Mouse (Mus musculus) midbrain, embryonic 16.5 days (tissue): ENCODE data around the gene Zcchc8. TPM values are rescaled to one million over a fixed set of nuclear protein-coding genes. Genes with fewer than 3 reads are reported as not detected.
"Not testable (repeated sequence)": the region's sequence is repeated elsewhere in the genome, so short reads cannot be mapped to it uniquely, and the experiment has no call there.

Experiments used
- ATAC-seq: fragments of 200-750 bp; cut with Nextera tagmentation; 2 replicates; pipeline ENCODE4 v1.8.0; 2017; ENCODE audit warnings: moderate TSS enrichment
- H3K27ac ChIP-seq: fragments of 300-500 bp; sonication (generic); 2 replicates; pipeline ENCODE4 v1.5.1; 2014; ENCODE audit warnings: mild to moderate bottlenecking, low read length, mixed read lengths
- H3K27me3 ChIP-seq: fragments of 300-500 bp; sonication (generic); 2 replicates; pipeline ENCODE4 v1.6.1; 2014; ENCODE audit warnings: low read depth, low read length, mixed read lengths; ENCODE audit not compliant: control insufficient read depth, insufficient read depth
- H3K36me3 ChIP-seq: fragments of 300-500 bp; sonication (generic); 2 replicates; pipeline ENCODE4 v1.6.1; 2014; ENCODE audit warnings: mild to moderate bottlenecking, low read length, moderate library complexity, mixed read lengths; ENCODE audit not compliant: control insufficient read depth, insufficient read depth
- H3K4me1 ChIP-seq: fragments of 300-500 bp; sonication (generic); 2 replicates; pipeline ENCODE4 v1.6.1; 2014; ENCODE audit warnings: mild to moderate bottlenecking, low read length, mixed read lengths; ENCODE audit not compliant: control insufficient read depth, insufficient read depth
- H3K4me2 ChIP-seq: fragments of 300-500 bp; sonication (generic); 2 replicates; pipeline ENCODE4 v1.6.1; 2014; ENCODE audit warnings: mild to moderate bottlenecking, low read length, mixed read lengths
- H3K4me3 ChIP-seq: fragments of 300-500 bp; sonication (generic); 2 replicates; pipeline ENCODE4 v1.5.1; 2014; ENCODE audit warnings: low read depth, mild to moderate bottlenecking, low read length, moderate library complexity, mixed read lengths
- H3K9ac ChIP-seq: fragments of 300-500 bp; sonication (generic); 2 replicates; pipeline ENCODE4 v1.6.1; 2014; ENCODE audit warnings: low read depth, low read length, mixed read lengths
- H3K9me3 ChIP-seq: fragments of 300-500 bp; sonication (generic); replicated peaks from 2 replicates; pipeline ENCODE4 v1.6.1; 2014; ENCODE audit warnings: mild to moderate bottlenecking, low read length, mixed read lengths; ENCODE audit not compliant: control insufficient read depth, poor library complexity, severe bottlenecking
- WGBS: fragments of 180-500 bp; shearing (Covaris S2); extraction: QIAGEN DNeasy Blood & Tissue Kit; methylation state at CpG from one replicate; pipeline ENCODE4 v1.1.7; 2014; 5-methylcytosine and 5-hydroxymethylcytosine counted together
- polyA plus RNA-seq: library from polyadenylated mRNA; unstranded; fragments of >200 nt; fragmentation: Nextera tagmentation; extraction: Ambion mirVana; gene quantifications from 2 replicates; pipeline ENCODE4 v1.2.1, GENCODE M21; 2015

The Zcchc8 gene
- polyA plus RNA-seq, 1 experiment from 2014 or later: 76.7 TPM

DNA sequence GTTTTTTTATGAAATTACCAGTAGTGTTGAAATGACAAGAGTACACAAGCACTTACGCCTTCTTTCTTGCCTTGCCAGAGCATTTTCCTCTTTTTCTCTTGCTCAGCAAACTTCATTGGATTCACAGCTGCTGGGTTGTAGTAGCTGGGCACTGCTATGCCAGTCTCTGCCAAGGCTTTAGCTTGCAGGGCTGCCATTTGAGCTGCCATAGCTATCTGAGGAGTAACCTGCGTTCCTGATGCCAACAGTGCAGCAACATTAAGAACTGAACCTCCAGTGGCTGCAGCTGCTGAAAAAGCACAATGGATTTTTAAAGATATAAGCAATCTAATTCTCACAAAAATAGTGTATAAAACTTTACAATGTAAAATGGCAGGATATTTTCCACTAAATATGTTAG lies 10.1 kb upstream of the Zcchc8 start:
- 99% methylated on average over 2 of the region's 2 CpGs for WGBS
- H3K4me1 ChIP-seq: no peaks in the 10 kb centered on the region
- H3K9ac ChIP-seq: no peak overlapping the region
- H3K9me3 ChIP-seq: no peaks in the 10 kb centered on the region
- H3K27me3 ChIP-seq: no peaks in the 10 kb centered on the region
- no peak overlapping the region for H3K4me2 ChIP-seq
- ATAC-seq: no peak
- peaks cover 43% of the 10 kb centered on the region for H3K36me3 ChIP-seq
- no peak overlapping the region for H3K4me3 ChIP-seq
- H3K27ac ChIP-seq: no peak overlapping the region

DNA sequence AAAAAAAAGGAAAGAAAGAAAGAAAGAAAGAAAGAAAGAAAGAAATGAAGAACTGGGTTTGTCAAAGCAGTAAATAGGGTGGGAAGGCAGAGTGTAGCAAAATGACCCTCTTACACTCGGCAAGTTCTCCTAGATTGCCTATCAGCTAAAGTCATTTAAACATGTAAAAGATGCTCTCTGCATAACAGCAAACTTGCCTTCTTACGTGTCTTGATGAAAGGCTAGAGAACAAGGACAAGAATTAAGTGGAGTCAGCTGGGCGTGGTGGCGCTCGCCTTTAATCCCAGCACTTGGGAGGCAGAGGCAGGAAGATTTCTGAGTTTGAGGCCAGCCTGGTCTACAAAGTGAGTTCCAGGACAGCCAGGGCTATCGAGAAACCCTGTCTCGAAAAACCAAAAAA lies 2.9 kb upstream of the Zcchc8 start:
- H3K4me2 ChIP-seq, H3K36me3 ChIP-seq, ATAC-seq, H3K27ac ChIP-seq, H3K9me3 ChIP-seq, H3K27me3 ChIP-seq, H3K9ac ChIP-seq, H3K4me3 ChIP-seq: not testable (repeated sequence)
- H3K4me1 ChIP-seq: peaks cover 13% of the 10 kb centered on the region
- 92% methylated on average over 7 of the region's 7 CpGs for WGBS

DNA sequence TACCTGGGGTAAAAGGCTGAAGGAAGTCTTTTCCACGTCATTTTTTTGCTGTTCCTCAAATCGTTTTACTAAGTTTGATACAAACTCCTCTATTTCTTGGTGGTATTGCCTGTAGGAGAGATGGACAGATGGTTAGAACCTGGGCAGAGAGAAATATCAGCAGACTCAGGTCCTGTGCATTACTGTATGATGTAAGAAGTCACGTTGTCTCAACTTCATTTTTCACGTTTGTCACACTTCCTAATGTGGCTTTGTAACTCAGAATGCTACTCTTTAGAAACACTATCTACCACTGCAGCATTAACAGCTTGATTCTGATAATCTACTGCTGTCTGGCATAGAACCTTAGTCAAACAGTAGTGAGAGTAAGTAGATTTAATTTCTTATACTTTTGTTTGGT lies 6.3 kb downstream of the Zcchc8 start:
- no peak overlapping the region for H3K4me2 ChIP-seq
- H3K36me3 ChIP-seq: peaks cover 41% of the 10 kb centered on the region
- no peaks in the 10 kb centered on the region for H3K9me3 ChIP-seq
- 94% methylated on average over 4 of the region's 4 CpGs for WGBS
- no peak overlapping the region for H3K9ac ChIP-seq
- no peak overlapping the region for H3K4me3 ChIP-seq
- H3K4me1 ChIP-seq: peaks cover 21% of the 10 kb centered on the region
- no peak for ATAC-seq
- no peak overlapping the region for H3K27ac ChIP-seq
- no peaks in the 10 kb centered on the region for H3K27me3 ChIP-seq

- WGBS: 96% methylated on average over 6 of the region's 6 CpGs
- Histone ChIP-seq H3K9me3 (no peaks in the 10 kb centered on the region), H3K27me3 (no peaks in the 10 kb centered on the region), H3K36me3 (peaks cover 43% of the 10 kb centered on the region), H3K4me1 (peaks cover 13% of the 10 kb centered on the region), H3K4me2 (no peak overlapping the region), H3K9ac (no peak overlapping the region), H3K4me3 (no peak overlapping the region), H3K27ac (no peak overlapping the region)
- ATAC-seq: no peak
Measured at GRCm38 (mm10) chr5:123713782-123714181, 7.1 kb downstream of the Zcchc8 start.

DNA sequence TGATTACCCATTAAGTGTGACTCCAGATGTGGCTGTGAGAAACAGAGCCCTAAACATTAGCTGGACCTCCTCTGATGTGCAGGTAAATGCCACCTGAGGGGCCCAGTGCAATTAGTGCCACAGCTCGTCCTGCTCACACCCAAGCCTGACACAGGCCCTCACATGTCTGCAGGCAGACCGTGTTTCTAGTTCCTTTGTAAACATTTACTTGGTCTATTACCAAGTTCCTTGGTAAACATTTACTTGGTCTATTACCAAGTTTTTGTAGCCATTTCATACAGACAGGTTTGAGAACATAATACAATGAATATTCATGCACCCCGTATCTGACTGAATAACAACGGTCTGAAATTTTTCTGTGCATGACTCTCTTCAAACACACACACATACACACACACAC lies 11.3 kb downstream of the Zcchc8 start:
- ATAC-seq: no peak
- whole genome bisulfite sequencing: 89% methylated on average over 4 of the region's 4 CpGs
- no peaks in the 10 kb centered on the region for H3K27me3 ChIP-seq
- no peak overlapping the region for H3K4me3 ChIP-seq
- H3K9ac ChIP-seq: no peak overlapping the region
- H3K27ac ChIP-seq: no peak overlapping the region
- H3K4me2 ChIP-seq: no peak overlapping the region
- H3K9me3 ChIP-seq: no peaks in the 10 kb centered on the region
- no peaks in the 10 kb centered on the region for H3K4me1 ChIP-seq
- H3K36me3 ChIP-seq: peaks cover 62% of the 10 kb centered on the region

- H3K36me3 ChIP-seq: peaks cover 58% of the 10 kb centered on the region
Measured at GRCm38 (mm10) chr5:123708598-123708997, 12.3 kb downstream of the Zcchc8 start.

GRCm38 (mm10) chr5:123700625-123701024 lies 20.3 kb downstream of the Zcchc8 start:
- ATAC-seq: no peak
- Histone ChIP-seq H3K9me3 (no peaks in the 10 kb centered on the region), H3K4me3 (no peak overlapping the region), H3K27me3 (no peaks in the 10 kb centered on the region), H3K4me1 (no peaks in the 10 kb centered on the region), H3K4me2 (no peak overlapping the region), H3K27ac (no peak overlapping the region), H3K36me3 (peaks cover 37% of the 10 kb centered on the region), H3K9ac (no peak overlapping the region)
- WGBS: 75% methylated on average over 11 of the region's 11 CpGs

More at GRCm38 (mm10) chr5:123708598-123708997, 12.3 kb downstream of the Zcchc8 start:
- H3K27me3 ChIP-seq: no peaks in the 10 kb centered on the region
- no peak overlapping the region for H3K4me2 ChIP-seq
- no peak overlapping the region for H3K4me3 ChIP-seq
- no peak overlapping the region for H3K27ac ChIP-seq
- no peak overlapping the region for H3K9ac ChIP-seq
- WGBS: 93% methylated on average over 12 of the region's 12 CpGs
- H3K9me3 ChIP-seq: no peaks in the 10 kb centered on the region
- ATAC-seq: no peak
- no peaks in the 10 kb centered on the region for H3K4me1 ChIP-seq

DNA sequence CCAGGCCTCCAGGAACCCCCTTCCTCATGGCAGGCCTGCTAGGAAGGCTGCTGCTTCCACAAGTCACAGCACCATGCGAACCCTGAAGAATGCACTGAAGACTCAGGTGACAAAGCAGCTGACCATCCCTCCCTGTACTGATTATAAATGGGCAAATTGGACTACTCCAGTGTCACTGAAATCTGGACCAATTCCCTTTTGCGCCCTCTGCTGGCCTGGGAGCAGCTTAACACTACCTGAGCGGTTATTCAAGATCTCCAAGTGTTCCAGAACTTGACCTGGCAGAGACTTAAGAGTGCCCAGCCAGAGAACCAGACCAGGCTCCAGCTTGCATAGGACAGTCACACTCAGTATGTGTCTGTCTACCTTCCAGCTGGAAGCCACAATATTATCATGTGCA lies 21.7 kb downstream of the Zcchc8 start:
- WGBS: 28% methylated on average over 3 of the region's 3 CpGs
- ATAC-seq: no peak
- Histone ChIP-seq H3K4me2 (no peak overlapping the region), H3K9me3 (no peaks in the 10 kb centered on the region), H3K4me1 (no peaks in the 10 kb centered on the region), H3K4me3 (no peak overlapping the region), H3K27ac (no peak overlapping the region), H3K36me3 (peaks cover 33% of the 10 kb centered on the region), H3K9ac (no peak overlapping the region), H3K27me3 (no peaks in the 10 kb centered on the region)

DNA sequence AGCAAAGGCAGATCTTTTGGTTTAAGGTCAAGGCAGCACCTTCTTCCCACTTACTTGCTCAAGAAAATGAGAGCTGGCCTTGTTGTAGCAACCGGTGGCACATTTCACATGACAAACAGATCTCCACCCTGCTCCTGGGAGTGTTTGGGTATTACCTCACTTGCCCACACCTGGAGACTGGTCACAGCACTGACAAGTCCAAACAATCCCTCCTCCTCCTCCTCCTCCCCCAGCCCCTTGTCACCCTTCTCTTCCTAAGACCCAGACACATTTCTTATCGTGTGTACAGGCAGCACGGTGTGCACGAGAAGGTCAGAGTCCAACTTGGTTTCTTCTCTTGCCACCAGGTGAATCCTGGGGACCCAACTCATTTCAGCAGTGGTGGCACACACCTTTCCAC lies 23.9 kb downstream of the Zcchc8 start:
- 90% methylated on average over 4 of the region's 4 CpGs for WGBS
- Histone ChIP-seq H3K9me3 (no peaks in the 10 kb centered on the region), H3K9ac (no peak overlapping the region), H3K4me3 (no peak overlapping the region), H3K4me2 (no peak overlapping the region), H3K27ac (no peak overlapping the region), H3K36me3 (peaks cover 15% of the 10 kb centered on the region), H3K27me3 (no peaks in the 10 kb centered on the region), H3K4me1 (no peaks in the 10 kb centered on the region)
- ATAC-seq: no peak

- no peak overlapping the region for H3K4me2 ChIP-seq
- no peak for ATAC-seq
- no peak overlapping the region for H3K4me3 ChIP-seq
- no peak overlapping the region for H3K27ac ChIP-seq
- no peaks in the 10 kb centered on the region for H3K9me3 ChIP-seq
- H3K27me3 ChIP-seq: no peaks in the 10 kb centered on the region
- no peak overlapping the region for H3K9ac ChIP-seq
- no peaks in the 10 kb centered on the region for H3K4me1 ChIP-seq
- 95% methylated on average over 7 of the region's 7 CpGs for WGBS
- H3K36me3 ChIP-seq: peaks cover 13% of the 10 kb centered on the region
Measured at GRCm38 (mm10) chr5:123696244-123696643, 24.7 kb downstream of the Zcchc8 start.
